Mouse (Mus musculus): ENCODE measurements around the gene Morn2. TPM values are rescaled to one million over a fixed set of nuclear protein-coding genes. Genes with fewer than 3 reads are reported as not detected.

Gene Morn2
- polyA plus RNA-seq, 1 experiment from 2014 or later, result 11.4 TPM

- Histone ChIP-seq H3K27ac (ENCODE audit: low read depth) (no peak overlapping the region), H3K4me1 (ENCODE audit: insufficient read depth) (no peaks in the 10 kb centered on the region), H3K9ac (replicated peaks) (no peak overlapping the region), H3K4me3 (ENCODE audit: low read depth, low read length) (no peak overlapping the region), H3K9me3 (ENCODE audit: low read length) (no peaks in the 10 kb centered on the region), H3K27me3 (ENCODE audit: insufficient read depth, low read length) (no peaks in the 10 kb centered on the region), H3K4me2 (ENCODE audit: low read depth, low read length) (no peak overlapping the region), H3K36me3 (replicated peaks; ENCODE audit: insufficient read depth, low read length) (no peaks in the 10 kb centered on the region)
- ATAC-seq (no peak), DNase-seq (no peak)
- no peak for TF ChIP-seq EP300 (IDR thresholded peaks at IDR 0.05; ENCODE audit: low read depth)
- no peak for TF ChIP-seq CTCF (IDR thresholded peaks at IDR 0.05; ENCODE audit: low read depth)
- WGBS (ENCODE audit: insufficient replicate concordance), result 79% methylated on average over 3 of the region's 3 CpGs
Observed at GRCm38 (mm10) chr17:80326431-80326830, 36.4 kb downstream of the Morn2 start.

DNA sequence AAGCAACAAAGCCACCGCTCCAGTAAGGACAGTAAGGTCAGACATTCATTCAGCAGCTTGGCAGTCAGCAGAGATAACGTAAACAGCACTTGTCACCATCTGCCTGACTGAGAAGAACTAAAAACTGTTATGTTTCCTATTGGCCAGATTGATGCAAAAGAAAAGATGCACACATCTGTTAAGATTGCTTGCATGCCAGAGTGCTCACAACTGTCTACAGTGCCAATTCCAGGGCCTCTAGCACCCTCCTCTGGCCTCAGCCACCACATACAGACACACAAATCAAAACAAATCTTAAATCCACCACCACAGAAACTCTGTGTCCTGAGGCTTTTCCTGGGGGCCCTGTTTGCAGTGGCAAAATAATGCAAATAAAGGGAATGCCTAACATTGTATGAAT is 42.4 kb downstream of the Morn2 start:
- Histone ChIP-seq H3K4me1 (ENCODE audit: insufficient read depth) (no peaks in the 10 kb centered on the region), H3K27ac (ENCODE audit: low read depth) (no peak overlapping the region), H3K9me3 (ENCODE audit: low read length) (no peaks in the 10 kb centered on the region), H3K9ac (replicated peaks) (no peak overlapping the region), H3K27me3 (ENCODE audit: insufficient read depth, low read length) (no peaks in the 10 kb centered on the region), H3K36me3 (replicated peaks; ENCODE audit: insufficient read depth, low read length) (no peaks in the 10 kb centered on the region), H3K4me2 (ENCODE audit: low read depth, low read length) (no peak overlapping the region), H3K4me3 (ENCODE audit: low read depth, low read length) (no peak overlapping the region)
- TF ChIP-seq EP300 (IDR thresholded peaks at IDR 0.05; ENCODE audit: low read depth) (no peak), CTCF (IDR thresholded peaks at IDR 0.05; ENCODE audit: low read depth) (peak; percentile 53)
- WGBS (ENCODE audit: insufficient replicate concordance), result 74% methylated on average over 2 of the region's 2 CpGs
- DNase-seq (no peak), ATAC-seq (0 out of 2 replicates have a peak, but pooled peaks have one; percentile 31)

- ATAC-seq (no peak), DNase-seq (no peak)
- TF ChIP-seq CTCF (IDR thresholded peaks at IDR 0.05; ENCODE audit: low read depth) (peak; percentile 41), EP300 (IDR thresholded peaks at IDR 0.05; ENCODE audit: low read depth) (no peak)
- no peaks in the 10 kb centered on the region for H3K27me3 ChIP-seq (ENCODE audit: insufficient read depth, low read length)
- H3K9me3 ChIP-seq (ENCODE audit: low read length), result no peaks in the 10 kb centered on the region
- 70% methylated on average over 4 of the region's 4 CpGs for WGBS (ENCODE audit: insufficient replicate concordance)
- H3K36me3 ChIP-seq (replicated peaks; ENCODE audit: insufficient read depth, low read length), result no peaks in the 10 kb centered on the region
- H3K9ac ChIP-seq (replicated peaks), result no peak overlapping the region
- no peak overlapping the region for H3K4me2 ChIP-seq (ENCODE audit: low read depth, low read length)
- no peaks in the 10 kb centered on the region for H3K4me1 ChIP-seq (ENCODE audit: insufficient read depth)
- no peak overlapping the region for H3K4me3 ChIP-seq (ENCODE audit: low read depth, low read length)
- H3K27ac ChIP-seq (ENCODE audit: low read depth), result no peak overlapping the region
Observed at GRCm38 (mm10) chr17:80345277-80345676, 55.3 kb downstream of the Morn2 start.

GRCm38 (mm10) chr17:80346591-80347125 is 56.7 kb downstream of the Morn2 start:
- TF ChIP-seq EP300 (IDR thresholded peaks at IDR 0.05; ENCODE audit: low read depth) (no peak), CTCF (IDR thresholded peaks at IDR 0.05; ENCODE audit: low read depth) (no peak)
- H3K4me2 ChIP-seq (ENCODE audit: low read depth, low read length), result no peak overlapping the region
- WGBS (ENCODE audit: insufficient replicate concordance), result 65% methylated on average over 11 of the region's 11 CpGs
- H3K36me3 ChIP-seq (replicated peaks; ENCODE audit: insufficient read depth, low read length), result no peaks in the 10 kb centered on the region
- no peak overlapping the region for H3K4me3 ChIP-seq (ENCODE audit: low read depth, low read length)
- H3K4me1 ChIP-seq (ENCODE audit: insufficient read depth), result no peaks in the 10 kb centered on the region
- no peaks in the 10 kb centered on the region for H3K9me3 ChIP-seq (ENCODE audit: low read length)
- no peak overlapping the region for H3K9ac ChIP-seq (replicated peaks)
- H3K27me3 ChIP-seq (ENCODE audit: insufficient read depth, low read length), result no peaks in the 10 kb centered on the region
- no peak for DNase-seq
- ATAC-seq, result no peak
- H3K27ac ChIP-seq (ENCODE audit: low read depth), result no peak overlapping the region

Other genes with a start within 250 kb of the Morn2 start
- gene Hnrnpll, start 227.9 kb upstream of the Morn2 start, polyA plus RNA-seq (2015; fragmentation: Nextera tagmentation; extraction: Ambion mirVana), result 13.4 and 14.9 TPM in 2 replicates
- gene Galm, start 162.7 kb upstream of the Morn2 start, polyA plus RNA-seq (2015; fragmentation: Nextera tagmentation; extraction: Ambion mirVana), result 47.0 and 47.8 TPM in 2 replicates
- gene Srsf7, start 82.9 kb upstream of the Morn2 start, polyA plus RNA-seq (2015; fragmentation: Nextera tagmentation; extraction: Ambion mirVana), result 131 and 142 TPM in 2 replicates
- gene Ttc39d, start 82.7 kb upstream of the Morn2 start, polyA plus RNA-seq (2015; fragmentation: Nextera tagmentation; extraction: Ambion mirVana), result not detected in 2 replicates
- gene Gemin6, start 65.8 kb upstream of the Morn2 start, polyA plus RNA-seq (2015; fragmentation: Nextera tagmentation; extraction: Ambion mirVana), result 16.9 and 17.5 TPM in 2 replicates
- 1.7 and 1.9 TPM in 2 replicates for gene Dhx57, start 273 bp downstream of the Morn2 start, polyA plus RNA-seq (2015; fragmentation: Nextera tagmentation; extraction: Ambion mirVana)
- gene Arhgef33, start 17.2 kb downstream of the Morn2 start, polyA plus RNA-seq (2015; fragmentation: Nextera tagmentation; extraction: Ambion mirVana), result 0.83 and 1.2 TPM in 2 replicates
- gene Gm10190, start 83.3 kb downstream of the Morn2 start, polyA plus RNA-seq (2015; fragmentation: Nextera tagmentation; extraction: Ambion mirVana), result 0.51 and 0.92 TPM in 2 replicates
- 1.4 TPM in 2 replicates for gene Sos1, start 190.2 kb downstream of the Morn2 start, polyA plus RNA-seq (2015; fragmentation: Nextera tagmentation; extraction: Ambion mirVana)